Mouse (Mus musculus) heart, embryonic 10.5 days (tissue): ENCODE measurements around the gene Smad1. TPM values are rescaled to one million over a fixed set of nuclear protein-coding genes. Genes with fewer than 3 reads are reported as not detected.
A peak's percentile ranks its signal among the peaks of the same experiment; 100 is the strongest.

Source experiments
- DNase-seq: peaks from one replicate; pipeline ENCODE4 v3.0.0-alpha.2; 2017; ENCODE audit warnings: low spot score
- H3K27ac ChIP-seq: fragments of 300-500 bp; sonication (generic); 2 replicates; pipeline ENCODE4 v1.5.1; 2016; ENCODE audit warnings: mild to moderate bottlenecking
- H3K27me3 ChIP-seq: fragments of 300-500 bp; sonication (generic); 2 replicates; pipeline ENCODE4 v1.6.1; 2016; ENCODE audit warnings: mild to moderate bottlenecking; ENCODE audit not compliant: poor library complexity, insufficient read depth, severe bottlenecking
- H3K36me3 ChIP-seq: fragments of 300-500 bp; sonication (generic); 2 replicates; pipeline ENCODE4 v1.6.1; 2016; ENCODE audit warnings: mild to moderate bottlenecking, moderate library complexity
- H3K4me1 ChIP-seq: fragments of 300-500 bp; sonication (generic); 2 replicates; pipeline ENCODE4 v1.6.1; 2016; ENCODE audit warnings: mild to moderate bottlenecking
- H3K4me3 ChIP-seq: fragments of 300-500 bp; sonication (generic); 2 replicates; pipeline ENCODE4 v1.5.1; 2016; ENCODE audit warnings: mild to moderate bottlenecking, moderate library complexity
- H3K9me3 ChIP-seq: fragments of 300-500 bp; sonication (generic); 2 replicates; pipeline ENCODE4 v1.6.1; 2016; ENCODE audit warnings: mild to moderate bottlenecking, moderate library complexity
- WGBS: fragments of 180-500 bp; shearing (Covaris S2); methylation state at CpG from one replicate; pipeline ENCODE4 v1.1.7; 2016; 5-methylcytosine and 5-hydroxymethylcytosine counted together
- polyA plus RNA-seq: library from polyadenylated mRNA; unstranded; fragments of >200 nt; fragmentation: Nextera tagmentation; extraction: Ambion mirVana; gene quantifications from 2 replicates; pipeline ENCODE4 v1.2.1, GENCODE M21; 2016

Gene Smad1
- polyA plus RNA-seq, 1 experiment from 2014 or later = 32.1 TPM

DNA sequence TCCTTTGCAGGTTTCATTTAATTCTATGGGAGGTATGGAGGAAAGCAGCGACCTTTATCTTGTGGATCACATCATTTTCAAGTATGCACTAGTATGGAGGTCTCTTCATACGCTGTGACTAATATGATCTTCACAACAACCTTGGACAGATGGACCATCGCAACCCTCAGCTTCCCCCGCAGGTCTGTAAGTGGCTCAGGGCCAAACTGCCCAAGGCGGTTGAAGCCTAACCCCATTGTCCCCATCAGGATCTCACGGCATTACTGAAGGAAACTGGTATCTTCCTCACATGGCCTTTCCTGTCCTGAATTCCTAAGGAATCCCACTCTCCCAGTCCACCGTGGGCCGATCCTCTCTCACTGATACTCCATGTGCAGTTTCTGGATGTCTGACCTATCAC, 34.5 kb downstream of the Smad1 start:
- Histone ChIP-seq H3K4me1 (peaks cover 30% of the 10 kb centered on the region), H3K36me3 (peaks cover 17% of the 10 kb centered on the region; the same call in 1 of the 2 replicates), H3K27ac (no peak overlapping the region), H3K9me3 (no peaks in the 10 kb centered on the region), H3K27me3 (no peaks in the 10 kb centered on the region), H3K4me3 (no peak overlapping the region)
- no peak for DNase-seq
- WGBS = 85% methylated on average over 8 of the region's 8 CpGs

DNA sequence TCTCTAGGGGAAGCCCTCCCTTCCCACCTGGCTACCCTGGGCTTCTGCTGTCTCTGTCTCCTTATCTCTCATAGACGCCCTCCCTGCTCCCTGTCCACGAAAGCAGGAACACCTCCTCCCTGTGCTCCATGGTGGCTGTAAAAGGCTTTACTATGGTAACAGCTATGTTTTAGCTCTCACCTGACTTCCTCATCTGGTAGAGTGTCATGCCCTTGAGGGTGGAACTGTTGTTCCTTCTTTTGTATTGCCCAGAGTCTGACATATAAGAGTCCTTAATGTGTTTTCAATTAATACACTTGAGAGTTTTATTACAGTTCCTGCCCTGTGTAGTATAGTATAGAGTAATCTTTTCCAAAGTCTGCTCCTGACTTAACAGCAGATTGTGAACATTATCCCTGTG, 36.9 kb downstream of the Smad1 start:
- H3K4me1 ChIP-seq = peaks cover 33% of the 10 kb centered on the region

DNA sequence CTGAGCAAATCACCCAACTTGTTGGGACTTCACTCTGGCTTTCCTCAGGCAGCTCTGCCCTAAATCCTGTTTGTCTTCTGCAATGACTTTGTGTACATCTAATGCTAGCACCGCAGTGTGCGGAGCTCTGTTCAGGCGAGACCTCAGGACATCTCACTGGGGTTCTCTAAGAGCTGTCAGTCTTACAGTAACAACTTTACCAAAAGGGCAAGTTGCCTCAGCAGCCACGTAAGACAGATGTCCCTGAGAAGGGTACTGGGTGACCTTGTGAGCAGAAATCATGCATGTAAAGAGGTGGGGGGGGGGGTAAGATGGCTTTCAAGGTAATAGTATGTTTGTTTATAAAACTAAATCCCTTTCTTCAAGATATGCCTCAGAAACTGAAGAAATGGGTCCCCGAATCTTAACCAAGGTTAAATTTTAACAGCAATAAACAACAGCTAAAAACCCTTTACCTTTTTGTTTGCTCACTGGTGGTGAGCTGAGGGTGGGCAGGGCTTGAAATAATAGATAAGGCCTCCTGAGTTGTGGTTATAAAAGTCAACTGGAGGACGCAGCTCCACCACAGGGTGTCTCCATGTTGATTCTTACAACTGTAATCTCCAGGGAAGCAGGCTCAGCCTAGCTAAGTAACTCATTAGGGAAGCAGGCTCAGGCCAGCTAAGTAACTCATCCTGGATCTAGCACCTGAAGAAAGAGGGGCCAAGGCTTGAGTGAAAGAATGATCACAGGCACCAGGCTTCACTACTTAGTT, 38.4 kb downstream of the Smad1 start:
- peak overlapping the region; percentile 48; the same call in 1 of the 2 replicates for H3K27ac ChIP-seq
- H3K4me1 ChIP-seq = peaks cover 33% of the 10 kb centered on the region
- H3K36me3 ChIP-seq = peaks cover 15% of the 10 kb centered on the region; the same call in 1 of the 2 replicates
- H3K4me3 ChIP-seq = no peak overlapping the region
- no peaks in the 10 kb centered on the region for H3K9me3 ChIP-seq
- 63% methylated on average over 6 of the region's 6 CpGs for WGBS
- DNase-seq = no peak
- no peaks in the 10 kb centered on the region for H3K27me3 ChIP-seq

More for the DNA sequence above, 36.9 kb downstream of the Smad1 start:
- no peak for DNase-seq
- peaks cover 12% of the 10 kb centered on the region; the same call in 1 of the 2 replicates for H3K36me3 ChIP-seq
- no peaks in the 10 kb centered on the region for H3K9me3 ChIP-seq
- no peaks in the 10 kb centered on the region for H3K27me3 ChIP-seq
- H3K4me3 ChIP-seq = no peak overlapping the region
- 10% methylated on average over 2 of the region's 2 CpGs for WGBS
- no peak overlapping the region for H3K27ac ChIP-seq

DNA sequence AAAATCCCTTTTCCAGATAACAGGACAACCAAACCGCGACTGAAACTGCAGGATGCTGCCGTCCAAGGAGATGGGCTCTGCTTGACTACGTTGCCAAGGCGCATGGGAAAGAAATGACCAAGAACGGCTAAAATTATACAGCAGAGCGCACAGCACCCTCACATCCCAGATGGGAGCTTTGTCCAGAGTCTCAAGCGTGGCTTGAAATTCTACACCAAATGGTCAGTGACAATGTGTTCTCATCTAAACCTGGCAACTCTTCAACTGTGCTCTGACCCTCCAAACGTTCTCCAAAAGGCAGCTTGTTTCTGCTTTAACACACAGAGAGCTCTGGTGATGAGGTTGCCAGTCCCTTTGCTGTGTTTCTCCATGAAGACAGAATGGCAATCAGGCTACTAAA, 39.0 kb downstream of the Smad1 start:
- Histone ChIP-seq H3K4me1 (peaks cover 27% of the 10 kb centered on the region), H3K27ac (no peak overlapping the region), H3K9me3 (no peaks in the 10 kb centered on the region), H3K27me3 (no peaks in the 10 kb centered on the region), H3K36me3 (peaks cover 20% of the 10 kb centered on the region; the same call in 1 of the 2 replicates), H3K4me3 (no peak overlapping the region)
- DNase-seq = no peak
- 74% methylated on average over 9 of the region's 9 CpGs for WGBS

DNA sequence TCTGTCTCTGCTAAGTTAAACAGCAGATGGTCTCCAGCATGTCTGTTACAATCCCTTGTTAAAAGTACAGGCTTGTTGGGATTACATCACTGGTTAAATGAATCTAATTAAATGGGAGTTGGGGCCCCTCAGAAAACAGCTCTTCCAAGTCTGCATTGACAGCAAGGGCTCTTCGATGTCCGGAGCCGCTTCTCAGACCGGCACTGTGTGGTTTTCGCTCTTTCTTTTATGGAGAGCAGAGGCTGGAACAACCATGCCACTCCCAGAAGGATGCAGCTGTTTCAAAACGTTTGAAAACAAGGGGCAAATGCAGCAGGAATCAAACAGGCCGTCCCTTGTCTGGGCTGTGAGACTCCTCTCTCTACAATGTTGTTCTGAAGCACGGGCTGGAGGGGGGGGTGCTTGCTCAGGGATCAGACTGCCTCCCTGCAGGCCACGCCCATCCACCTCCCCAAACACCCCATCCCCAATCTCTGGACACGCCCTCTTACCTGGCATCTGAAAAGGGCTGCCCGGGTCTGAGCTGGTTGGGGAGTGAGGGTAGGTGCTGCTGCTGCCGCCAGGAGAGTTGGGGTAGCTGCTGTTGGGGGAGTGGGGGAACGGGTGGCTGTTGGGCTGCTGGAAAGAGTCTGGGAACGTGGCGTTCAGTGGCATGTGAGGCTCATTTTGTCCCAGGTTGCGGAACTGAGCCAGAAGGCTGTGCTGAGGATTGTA, 43.4 kb downstream of the Smad1 start:
- no peak overlapping the region for H3K4me3 ChIP-seq
- peaks cover 50% of the 10 kb centered on the region for H3K36me3 ChIP-seq
- peaks cover 10% of the 10 kb centered on the region for H3K4me1 ChIP-seq
- no peak overlapping the region for H3K27ac ChIP-seq
- 73% methylated on average over 16 of the region's 16 CpGs for WGBS
- no peaks in the 10 kb centered on the region for H3K27me3 ChIP-seq
- DNase-seq = no peak
- no peaks in the 10 kb centered on the region for H3K9me3 ChIP-seq

DNA sequence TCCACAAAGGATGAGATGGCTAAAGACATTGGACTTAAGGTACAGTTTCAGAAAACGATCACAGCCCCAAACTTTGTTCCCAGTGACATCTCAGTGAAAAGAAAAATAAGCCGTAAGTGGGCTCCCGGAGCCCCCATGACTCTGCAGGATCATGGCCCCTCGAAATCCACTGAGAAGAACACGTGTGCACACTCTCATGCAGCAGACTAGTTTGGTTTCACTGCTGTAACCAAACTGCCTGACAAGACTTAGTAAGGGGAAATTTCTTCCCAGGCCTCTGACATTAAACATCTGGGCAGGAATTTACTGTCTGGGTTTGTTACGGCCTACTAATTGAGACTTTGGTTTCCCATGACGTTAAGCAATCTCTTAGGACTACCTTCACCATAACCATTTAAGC, 45.3 kb downstream of the Smad1 start:
- Histone ChIP-seq H3K4me3 (no peak overlapping the region), H3K36me3 (peaks cover 53% of the 10 kb centered on the region), H3K27me3 (no peaks in the 10 kb centered on the region), H3K27ac (no peak overlapping the region), H3K9me3 (no peaks in the 10 kb centered on the region), H3K4me1 (peaks cover 6% of the 10 kb centered on the region; the same call in 1 of the 2 replicates)
- DNase-seq = no peak
- WGBS = 91% methylated on average over 7 of the region's 7 CpGs

DNA sequence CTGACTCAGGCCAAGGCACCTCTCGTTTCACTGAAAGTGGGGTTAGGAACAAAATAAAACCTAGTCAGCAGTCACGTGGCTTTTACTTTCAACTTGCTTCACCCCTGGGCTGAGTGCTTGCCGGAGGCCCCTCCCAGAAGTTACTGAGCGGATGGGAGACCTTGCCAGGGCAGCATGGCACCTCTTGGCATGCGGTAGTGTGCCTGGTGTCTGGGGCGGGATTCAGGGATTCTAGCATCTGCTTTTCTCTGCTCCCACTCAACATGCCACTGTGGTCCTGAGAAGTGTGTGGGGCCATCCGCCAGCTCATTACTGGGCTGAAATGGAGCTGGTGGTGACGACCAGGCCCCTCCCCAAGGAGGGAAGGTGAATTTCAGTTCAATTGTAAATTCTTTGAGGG, 47.4 kb downstream of the Smad1 start:
- 85% methylated on average over 8 of the region's 8 CpGs for WGBS
- peaks cover 4% of the 10 kb centered on the region; the same call in 1 of the 2 replicates for H3K4me1 ChIP-seq
- no peaks in the 10 kb centered on the region for H3K27me3 ChIP-seq
- no peak overlapping the region for H3K4me3 ChIP-seq
- no peaks in the 10 kb centered on the region for H3K9me3 ChIP-seq
- H3K27ac ChIP-seq = no peak overlapping the region
- DNase-seq = no peak
- peaks cover 50% of the 10 kb centered on the region for H3K36me3 ChIP-seq

DNA sequence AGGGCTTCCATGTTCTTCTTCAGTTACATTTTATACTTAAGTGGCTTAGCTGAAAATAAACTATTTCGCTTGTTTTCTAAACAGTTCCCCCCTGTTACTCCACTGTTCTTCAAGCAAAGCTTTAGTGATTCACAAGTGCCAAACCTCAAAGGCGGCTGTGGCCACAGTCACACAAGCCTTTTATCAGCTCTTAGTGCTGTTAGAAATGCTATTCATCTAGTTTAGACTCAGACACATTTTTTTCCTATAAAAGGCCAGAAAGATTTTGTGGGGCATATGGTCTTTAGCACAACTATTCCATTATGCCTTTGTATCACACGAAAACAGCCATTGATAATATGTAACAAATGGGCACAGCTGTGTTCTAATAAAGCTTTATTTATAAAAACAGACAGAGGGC, 48.5 kb downstream of the Smad1 start:
- no peaks in the 10 kb centered on the region for H3K27me3 ChIP-seq
- H3K9me3 ChIP-seq = no peaks in the 10 kb centered on the region
- no peak overlapping the region for H3K4me3 ChIP-seq
- WGBS = 70% methylated on average over 3 of the region's 3 CpGs
- H3K27ac ChIP-seq = no peak overlapping the region
- no peak for DNase-seq
- H3K36me3 ChIP-seq = peaks cover 52% of the 10 kb centered on the region
- 0 out of 2 replicates have a peak, but pooled peaks cover 4% of the 10 kb centered on the region for H3K4me1 ChIP-seq

DNA sequence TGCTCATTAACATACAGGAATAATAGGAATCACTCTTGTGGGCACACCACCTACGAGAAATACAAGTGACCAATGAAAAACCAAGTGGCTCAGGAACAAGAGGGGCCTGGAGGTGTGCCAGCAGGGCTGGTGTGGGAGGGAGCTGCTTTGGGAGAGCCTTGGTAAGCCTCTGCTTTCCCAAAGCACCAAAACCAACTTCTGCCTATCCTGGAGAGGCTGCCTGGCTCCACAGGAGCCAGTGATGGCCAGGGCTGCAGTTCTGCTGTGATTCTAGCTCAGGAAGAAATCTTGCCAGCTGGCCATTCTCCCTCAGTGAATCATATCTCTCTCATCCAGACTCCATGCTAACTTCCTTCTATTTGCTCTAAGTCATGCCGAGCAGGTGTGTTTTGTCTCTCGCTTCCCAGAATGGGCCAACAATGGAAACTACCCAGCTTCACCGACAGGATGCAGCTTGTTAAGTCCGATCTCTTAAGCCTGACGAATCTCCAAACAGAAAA, 49.2 kb downstream of the Smad1 start:
- 63% methylated on average over 6 of the region's 6 CpGs for WGBS
- Histone ChIP-seq H3K4me1 (0 out of 2 replicates have a peak, but pooled peaks cover 4% of the 10 kb centered on the region), H3K9me3 (no peaks in the 10 kb centered on the region), H3K4me3 (no peak overlapping the region), H3K27ac (peak overlapping the region; percentile 10; the same call in 1 of the 2 replicates), H3K27me3 (no peaks in the 10 kb centered on the region), H3K36me3 (peaks cover 49% of the 10 kb centered on the region)
- DNase-seq = no peak

DNA sequence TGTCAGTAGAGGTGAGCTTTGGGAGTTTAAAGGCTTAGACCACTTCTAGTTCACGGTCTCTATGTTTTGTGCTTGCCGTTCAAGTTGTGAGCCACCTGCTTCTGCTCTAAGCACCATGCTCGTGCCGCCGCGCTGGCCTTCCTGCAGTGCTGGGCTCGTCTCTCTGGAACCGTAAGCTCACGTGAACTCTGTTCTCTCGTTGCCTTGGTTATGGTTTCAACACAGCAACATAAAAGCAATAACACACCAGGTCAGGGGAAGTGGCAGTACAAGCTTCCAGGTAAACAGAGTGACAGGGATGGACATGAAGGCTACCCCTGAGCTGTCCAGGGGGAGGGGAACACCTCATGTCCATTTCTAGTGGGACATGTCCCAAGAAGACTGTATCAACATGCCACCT, 52.9 kb downstream of the Smad1 start:
- H3K36me3 ChIP-seq = peaks cover 41% of the 10 kb centered on the region
- H3K4me3 ChIP-seq = no peak overlapping the region
- 94% methylated on average over 10 of the region's 10 CpGs for WGBS

DNA sequence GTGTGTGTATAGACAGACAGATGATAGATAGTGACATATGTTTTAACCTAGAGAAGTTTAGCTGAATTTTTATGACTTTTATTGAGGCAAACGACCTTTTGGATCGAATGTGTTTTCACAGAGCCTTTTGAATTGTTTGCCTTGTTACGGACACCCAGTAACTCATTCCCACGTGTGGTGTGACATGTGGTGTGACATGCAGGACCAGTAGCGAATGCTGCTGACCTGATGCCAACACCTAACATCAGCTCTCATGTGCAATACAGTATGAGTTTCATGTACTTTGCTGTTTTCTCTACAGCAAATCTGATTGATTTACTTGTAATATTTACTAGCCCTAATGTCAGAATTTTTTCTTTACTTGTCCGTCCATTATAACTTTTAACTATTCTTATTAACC, 53.5 kb downstream of the Smad1 start:
- DNase-seq = no peak
- WGBS = 87% methylated on average over 6 of the region's 6 CpGs
- Histone ChIP-seq H3K36me3 (peaks cover 45% of the 10 kb centered on the region), H3K4me3 (no peak overlapping the region), H3K9me3 (no peaks in the 10 kb centered on the region), H3K27me3 (no peaks in the 10 kb centered on the region), H3K4me1 (0 out of 2 replicates have a peak, but pooled peaks cover 4% of the 10 kb centered on the region), H3K27ac (no peak overlapping the region)

More for the DNA sequence above, 52.9 kb downstream of the Smad1 start:
- Histone ChIP-seq H3K27me3 (no peaks in the 10 kb centered on the region), H3K27ac (no peak overlapping the region), H3K9me3 (no peaks in the 10 kb centered on the region), H3K4me1 (0 out of 2 replicates have a peak, but pooled peaks cover 4% of the 10 kb centered on the region)
- DNase-seq = no peak

DNA sequence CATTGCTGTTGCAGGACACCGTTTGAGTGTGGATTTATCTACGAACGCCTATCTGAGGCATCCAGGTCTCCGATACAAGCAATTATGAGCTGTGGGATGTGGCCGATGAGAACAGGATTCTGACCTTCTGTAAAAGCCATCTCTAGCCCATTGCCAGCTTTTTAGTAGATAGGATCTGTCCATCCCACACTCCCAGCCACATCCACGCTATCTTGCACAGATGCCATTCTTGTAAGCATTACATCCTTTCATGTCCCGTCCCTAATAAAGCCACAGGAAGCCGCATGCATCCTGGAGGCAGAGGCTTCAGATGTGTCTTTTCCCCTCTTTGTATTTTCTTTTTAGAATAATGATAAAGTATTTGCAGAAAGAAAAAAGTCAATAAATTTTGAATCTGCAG, 58.1 kb downstream of the Smad1 start:
- no peaks in the 10 kb centered on the region for H3K9me3 ChIP-seq
- WGBS = 63% methylated on average over 8 of the region's 8 CpGs
- peaks cover 59% of the 10 kb centered on the region for H3K36me3 ChIP-seq
- no peaks in the 10 kb centered on the region for H3K4me1 ChIP-seq
- no peak for DNase-seq
- H3K27me3 ChIP-seq = no peaks in the 10 kb centered on the region
- no peak overlapping the region for H3K4me3 ChIP-seq
- no peak overlapping the region for H3K27ac ChIP-seq

DNA sequence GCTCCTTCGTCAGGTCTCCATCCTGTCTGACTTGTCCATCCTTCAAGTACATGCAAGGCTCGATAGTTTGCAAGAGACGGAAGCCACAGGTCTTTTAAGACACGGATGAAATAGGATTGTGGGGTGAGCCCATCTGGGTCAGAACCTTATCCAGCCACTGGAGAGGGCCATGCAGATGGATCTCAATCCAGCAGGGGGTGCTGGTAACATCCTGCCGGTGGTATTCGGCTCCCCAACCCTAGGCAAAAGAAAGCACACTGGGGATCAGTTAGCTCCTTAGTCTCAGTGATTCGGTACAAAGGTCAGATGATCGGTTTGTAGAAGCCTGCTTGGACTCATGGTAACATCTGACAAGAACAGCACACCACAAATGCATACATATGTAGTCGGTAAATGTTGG, 59.8 kb downstream of the Smad1 start:
- no peaks in the 10 kb centered on the region for H3K4me1 ChIP-seq
- no peaks in the 10 kb centered on the region for H3K27me3 ChIP-seq
- no peak overlapping the region for H3K4me3 ChIP-seq
- 77% methylated on average over 9 of the region's 9 CpGs for WGBS
- H3K27ac ChIP-seq = no peak overlapping the region
- H3K9me3 ChIP-seq = no peaks in the 10 kb centered on the region
- no peak for DNase-seq
- peaks cover 58% of the 10 kb centered on the region for H3K36me3 ChIP-seq
